Mouse (Mus musculus) testis, postnatal 14 days (tissue): Measurements from ENCODE around the gene Gm853.
"Not testable (repeated sequence)": the region's sequence is repeated elsewhere in the genome, so short reads cannot be mapped to it uniquely, and the experiment has no call there.

Source experiments
- DNase-seq: peaks from one replicate; pipeline ENCODE4 v3.0.0; 2021; ENCODE audit warnings: low spot score

Gene Gm853

GRCm38 (mm10) chr4:130222179-130222578 lies at the start of gene Gm853:
Gm853 (minus strand) TSS chr4:130222401.
- no peak for DNase-seq

GRCm38 (mm10) chr4:130270611-130271347 lies 48.6 kb upstream of the Gm853 start:
- DNase-seq, result no peak

GRCm38 (mm10) chr4:130270089-130270488 lies 47.9 kb upstream of the Gm853 start:
- no peak for DNase-seq

GRCm38 (mm10) chr4:130268736-130269135 lies 46.5 kb upstream of the Gm853 start:
- no peak for DNase-seq

- no peak for DNase-seq
Measured at GRCm38 (mm10) chr4:130267069-130267468, 44.9 kb upstream of the Gm853 start.

GRCm38 (mm10) chr4:130266601-130267000 lies 44.4 kb upstream of the Gm853 start:
- no peak for DNase-seq

- peak; percentile 54 for DNase-seq
Measured at GRCm38 (mm10) chr4:130264698-130265349, 42.6 kb upstream of the Gm853 start.

- DNase-seq, result no peak
Measured at GRCm38 (mm10) chr4:130264131-130264530, 41.9 kb upstream of the Gm853 start.

GRCm38 (mm10) chr4:130260406-130260805 lies 38.2 kb upstream of the Gm853 start:
- no peak for DNase-seq

GRCm38 (mm10) chr4:130252441-130253157 lies 30.4 kb upstream of the Gm853 start:
- DNase-seq, result peak; percentile 46

- no peak for DNase-seq
Measured at GRCm38 (mm10) chr4:130251763-130252162, 29.6 kb upstream of the Gm853 start.

- no peak for DNase-seq
Measured at GRCm38 (mm10) chr4:130251172-130251705, 29.0 kb upstream of the Gm853 start.

- no peak for DNase-seq
Measured at GRCm38 (mm10) chr4:130248636-130249035, 26.4 kb upstream of the Gm853 start.

- DNase-seq, result peak; percentile 76
Measured at GRCm38 (mm10) chr4:130246132-130246531, 23.9 kb upstream of the Gm853 start.

- no peak for DNase-seq
Measured at GRCm38 (mm10) chr4:130244749-130245148, 22.5 kb upstream of the Gm853 start.

GRCm38 (mm10) chr4:130243621-130244020 lies 21.4 kb upstream of the Gm853 start:
- DNase-seq, result not testable (repeated sequence)

GRCm38 (mm10) chr4:130242956-130243355 lies 20.8 kb upstream of the Gm853 start:
- DNase-seq, result no peak

GRCm38 (mm10) chr4:130240695-130241094 lies 18.5 kb upstream of the Gm853 start:
- no peak for DNase-seq

- DNase-seq, result no peak
Measured at GRCm38 (mm10) chr4:130237607-130238006, 15.4 kb upstream of the Gm853 start.

GRCm38 (mm10) chr4:130236361-130236760 lies 14.2 kb upstream of the Gm853 start:
- no peak for DNase-seq

- DNase-seq, result no peak
Measured at GRCm38 (mm10) chr4:130224071-130224470, 1.9 kb upstream of the Gm853 start.

- no peak for DNase-seq
Measured at GRCm38 (mm10) chr4:130220176-130220575, 2.0 kb downstream of the Gm853 start.

GRCm38 (mm10) chr4:130215392-130215791 lies 6.8 kb downstream of the Gm853 start:
- no peak for DNase-seq
